Mouse (Mus musculus): ENCODE results near the gene Nudcd3.

The Nudcd3 gene

DNA sequence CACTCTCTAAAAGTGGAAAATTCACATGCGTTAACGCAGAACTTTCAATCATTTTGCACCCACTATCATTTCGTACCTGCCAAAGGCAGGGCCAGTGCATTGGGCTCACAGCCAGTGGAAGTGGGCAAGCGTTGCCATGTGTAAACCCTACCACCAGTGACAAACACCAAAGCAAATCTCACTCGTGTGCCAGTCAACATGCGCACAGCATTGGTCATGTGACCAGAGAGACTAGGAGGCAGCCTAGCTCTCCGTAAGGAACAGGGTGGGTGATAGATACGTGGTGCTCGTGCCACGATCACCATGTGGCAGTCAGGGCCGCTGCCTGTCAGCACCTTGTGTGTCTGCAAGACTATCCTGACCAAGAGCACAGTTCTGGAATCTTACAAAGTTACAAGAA is 137.9 kb downstream of the Nudcd3 start:
- ChIA-PET POLR2A (interaction anchor here in 3 of 4 experiments (0.7 to 10.3 kb wide), 9 partner anchors 9 to 310 kb away, joined by 3 to 70 read pairs (median 7); partner anchors contain the start of genes Urgcp (in 1 of the 3) and Ykt6 (in 1 of the 3)), CTCF (interaction anchor here in 1 of 4 experiments (0.5 kb wide), 1 partner anchor 1218 kb away, joined by 6 read pairs; no protein-coding TSS in a partner anchor)

DNA sequence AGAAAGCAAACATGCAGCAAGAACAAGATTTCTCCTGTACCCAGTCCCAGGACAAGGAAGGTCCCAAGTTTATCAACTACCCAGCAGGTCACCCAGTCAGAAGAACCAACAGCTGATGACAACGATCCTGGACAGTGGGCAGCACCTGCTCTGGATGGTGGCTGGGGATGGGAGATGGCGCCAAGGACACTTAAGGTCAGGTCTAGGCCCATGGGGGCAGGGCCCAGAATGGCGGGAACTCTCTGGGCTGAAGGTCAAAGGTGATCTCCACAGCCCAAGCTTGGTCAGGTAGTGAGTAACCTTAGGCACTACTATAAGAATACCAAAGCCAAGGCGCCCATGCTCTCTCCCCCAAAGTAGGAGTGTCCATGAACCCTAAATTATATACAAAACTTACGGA is 138.3 kb downstream of the Nudcd3 start:
- POLR2A ChIA-PET: interaction anchor here (0.5 to 10.3 kb wide), 12 partner anchors 8 to 348 kb away, joined by 3 to 70 read pairs (median 3); partner anchors contain the start of genes Urgcp (in 1 of the 4) and Ykt6 (in 1 of the 4)

DNA sequence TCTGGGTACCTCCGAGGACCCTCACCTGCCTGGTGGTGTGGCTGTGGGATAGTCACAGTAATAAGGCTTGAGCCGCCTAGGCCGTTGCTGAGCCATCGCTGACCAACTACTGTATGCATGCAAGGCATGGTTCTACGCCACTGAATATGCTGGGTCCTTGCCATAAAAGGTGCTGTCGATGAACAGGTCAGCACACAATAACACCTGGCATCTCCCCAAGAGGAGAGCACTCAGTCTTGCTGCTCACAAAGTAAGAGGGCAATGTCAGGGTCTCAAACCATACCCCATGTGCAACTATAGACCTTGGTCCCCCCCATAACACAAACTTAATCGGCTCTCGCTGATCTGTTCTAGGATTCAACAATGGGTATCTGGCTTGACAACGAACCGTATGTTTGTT is 141.1 kb downstream of the Nudcd3 start:
- POLR2A ChIA-PET: interaction anchor here in 2 of 4 experiments (1.1 to 10.3 kb wide), 3 partner anchors 19 to 25 kb away, joined by 3 to 70 read pairs (median 4); no protein-coding TSS in a partner anchor
- CTCF ChIA-PET: no interaction called here

More for the DNA sequence above, 138.3 kb downstream of the Nudcd3 start:
- CTCF ChIA-PET: interaction anchor here in 1 of 4 experiments (0.5 kb wide), 1 partner anchor 1219 kb away, joined by 6 read pairs; no protein-coding TSS in a partner anchor
